Mouse (Mus musculus) lung, postnatal 36 days (tissue): ENCODE measurements around the gene Arhgap32.
"Not testable (repeated sequence)": the region's sequence is repeated elsewhere in the genome, so short reads cannot be mapped to it uniquely, and the experiment has no call there.

ENCODE experiments used
- DNase-seq: peaks from one replicate; pipeline ENCODE4 v3.0.0; 2022; ENCODE audit warnings: mixed read lengths

The Arhgap32 gene

GRCm38 (mm10) chr9:32115786-32116185 lies at the start of gene Arhgap32:
Gene Arhgap32, plus strand, starts transcription at chr9:32116136.
- no peak for DNase-seq

DNA sequence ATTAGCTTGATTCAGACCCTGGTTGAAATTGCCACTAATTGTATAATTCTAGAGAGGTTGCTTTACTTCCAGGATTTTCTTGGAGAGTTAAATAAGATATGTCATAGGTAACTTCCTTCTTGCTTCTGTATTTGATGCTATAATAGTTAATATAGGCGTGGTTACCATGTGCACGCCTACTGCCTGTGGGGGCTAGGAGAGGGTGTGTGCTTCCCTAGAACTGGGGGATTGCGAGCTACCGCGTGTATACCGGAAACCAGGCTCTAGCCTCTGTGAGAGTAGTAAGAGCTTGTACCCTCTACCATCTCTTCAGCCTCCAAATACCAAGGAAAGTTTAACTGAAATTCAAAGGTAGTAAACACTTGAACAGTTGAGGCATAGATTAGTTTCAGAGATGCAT lies 43.2 kb upstream of the Arhgap32 start:
- DNase-seq: no peak

DNA sequence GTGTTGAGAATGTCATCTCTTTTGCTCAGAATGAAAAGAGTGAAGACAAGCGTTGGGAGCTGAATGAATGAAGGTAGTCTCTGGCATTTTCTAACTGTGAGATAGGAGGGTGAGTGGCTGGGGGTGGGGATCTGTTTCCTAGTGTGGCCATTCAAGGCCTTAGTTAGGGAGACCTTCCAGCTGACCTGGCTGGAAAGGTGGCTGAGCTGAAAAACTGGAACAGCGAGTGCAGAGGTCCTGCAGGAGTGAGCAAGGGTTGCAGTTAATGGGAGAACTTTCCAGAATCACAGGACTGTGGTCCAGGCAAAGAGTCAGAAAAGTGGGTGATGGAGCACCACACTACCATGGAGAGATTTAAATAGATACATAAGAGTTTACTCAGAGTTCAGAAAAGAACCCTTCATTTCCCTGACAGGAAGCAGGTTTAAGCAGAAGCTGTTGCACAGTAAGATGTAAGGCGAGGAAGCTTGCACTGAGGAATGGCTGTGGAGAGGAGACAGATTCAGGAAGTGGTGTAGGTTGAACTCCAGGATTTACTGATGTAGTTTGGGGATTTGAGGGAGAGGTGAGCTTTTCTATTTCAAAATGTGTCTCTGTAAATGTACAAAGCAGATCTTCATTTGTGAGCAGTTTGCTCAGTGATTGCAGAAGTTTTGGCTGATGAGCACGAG lies 27.7 kb upstream of the Arhgap32 start:
- no peak for DNase-seq

DNA sequence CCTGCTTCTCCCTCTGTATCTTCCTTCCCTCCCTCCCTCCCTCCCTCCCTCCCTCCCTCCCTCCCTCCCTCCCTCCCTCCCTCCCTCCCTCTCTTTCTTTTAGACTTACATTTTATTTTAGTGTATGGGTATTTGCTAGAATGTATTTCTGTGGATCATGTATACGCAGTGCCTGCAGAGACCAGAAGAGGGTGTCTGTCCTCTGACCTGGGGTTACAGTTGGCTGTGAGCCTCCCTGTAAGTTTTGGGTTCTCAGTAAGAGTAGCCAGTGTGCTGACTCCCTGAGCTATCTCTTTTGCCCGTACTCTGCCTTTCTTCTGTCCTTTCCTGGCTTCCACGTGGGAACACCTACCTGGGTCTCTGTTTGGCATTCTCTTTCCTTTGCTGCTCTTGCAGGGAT lies 27.1 kb upstream of the Arhgap32 start:
- peak; percentile 20 for DNase-seq

- DNase-seq: no peak
Measured at GRCm38 (mm10) chr9:32093456-32093855, 22.5 kb upstream of the Arhgap32 start.

DNA sequence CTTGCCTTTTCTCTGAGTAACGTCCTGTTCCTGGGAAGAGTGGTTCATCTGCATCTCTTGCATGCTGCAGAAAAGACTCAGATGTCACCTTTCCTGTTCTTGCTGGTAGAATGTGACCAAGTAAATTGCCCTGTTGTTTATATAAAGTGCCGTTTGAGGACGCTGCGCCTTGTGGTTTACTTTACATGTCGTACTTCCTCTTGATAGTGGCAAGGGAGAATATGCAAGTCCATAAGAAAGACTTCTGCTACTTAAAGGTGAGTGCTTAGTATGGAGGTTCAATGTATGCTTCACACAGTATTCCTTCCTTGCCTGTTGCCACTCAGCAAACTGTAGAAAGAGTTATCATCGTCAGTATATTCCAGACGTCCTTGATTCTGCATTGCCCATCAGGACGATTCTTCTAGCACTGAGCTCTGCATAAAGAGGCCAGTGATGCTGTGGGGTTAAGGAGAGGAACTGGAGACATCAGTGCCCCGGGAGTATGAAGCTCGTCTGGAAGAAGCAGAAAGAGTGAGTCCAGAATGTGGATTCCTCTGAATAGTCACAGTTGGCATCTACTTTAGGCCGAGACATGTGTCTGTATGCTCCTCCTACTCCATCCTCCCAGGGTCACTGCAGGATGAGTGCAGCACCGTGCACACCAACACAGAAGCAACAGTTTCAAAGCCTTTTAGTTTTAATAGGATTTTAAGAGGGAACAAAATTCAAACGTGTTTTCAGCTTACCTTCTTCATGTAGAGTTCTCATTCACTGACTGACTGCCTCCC lies 21.4 kb upstream of the Arhgap32 start:
- DNase-seq: no peak

DNA sequence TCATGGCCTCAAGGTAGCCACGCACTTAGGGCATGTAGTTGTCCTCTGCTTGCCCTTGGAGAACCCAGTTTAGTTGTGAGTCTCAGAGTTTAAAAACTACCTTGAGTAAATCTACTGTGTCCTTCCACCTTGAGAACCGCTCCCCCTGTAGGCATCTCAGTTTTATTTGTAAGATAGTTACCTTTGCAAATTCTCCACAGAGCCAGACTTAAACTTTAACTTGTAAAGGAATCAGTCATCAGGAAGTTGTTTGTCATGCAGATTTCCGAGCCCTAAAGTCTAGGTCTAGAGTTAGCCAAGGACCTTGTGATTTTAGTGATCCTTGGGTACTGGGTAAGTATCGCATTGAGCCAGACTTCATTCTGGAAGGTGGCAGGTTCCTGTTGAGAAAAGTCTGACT lies 20.4 kb upstream of the Arhgap32 start:
- no peak for DNase-seq

DNA sequence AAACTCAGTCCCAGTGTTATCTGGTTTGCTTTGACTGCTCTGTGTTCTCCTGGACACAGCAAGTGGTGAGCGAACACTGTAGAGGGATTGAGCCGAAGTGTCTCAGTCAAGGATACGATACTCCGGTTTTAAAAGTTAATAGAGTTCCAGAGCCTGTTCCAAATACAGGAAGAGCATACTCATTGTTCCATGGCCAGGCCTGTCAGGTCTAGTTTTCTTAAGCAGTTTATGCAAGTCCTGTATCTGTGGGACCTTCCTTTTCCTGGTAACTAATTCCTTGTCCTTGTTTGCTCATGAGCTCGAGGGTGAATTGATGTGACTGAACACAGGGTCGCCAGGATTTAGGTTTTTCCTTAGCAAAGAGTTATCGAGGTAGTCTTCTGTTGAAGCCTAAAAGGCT lies 19.4 kb upstream of the Arhgap32 start:
- no peak for DNase-seq

DNA sequence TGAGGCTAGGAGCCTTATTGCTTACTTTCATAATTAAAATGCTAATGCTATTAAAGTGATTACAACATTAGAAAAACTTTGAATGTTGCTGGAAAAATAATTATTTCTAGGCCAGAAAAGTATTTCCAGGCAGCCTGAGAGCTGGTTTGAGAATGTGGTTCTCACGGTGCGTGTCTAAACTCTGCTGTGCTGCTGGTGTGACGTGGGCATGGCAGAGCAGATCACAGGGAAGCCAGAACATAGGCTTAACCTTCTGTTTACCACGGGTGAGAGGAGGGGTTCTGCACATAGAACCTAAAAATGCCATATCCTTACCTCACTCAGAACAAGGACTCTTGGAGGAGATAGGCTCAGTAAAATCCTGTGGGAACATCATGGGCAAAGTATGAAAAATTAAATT lies 18.8 kb upstream of the Arhgap32 start:
- no peak for DNase-seq

GRCm38 (mm10) chr9:32098425-32099155 lies 17.3 kb upstream of the Arhgap32 start:
- DNase-seq: no peak

DNA sequence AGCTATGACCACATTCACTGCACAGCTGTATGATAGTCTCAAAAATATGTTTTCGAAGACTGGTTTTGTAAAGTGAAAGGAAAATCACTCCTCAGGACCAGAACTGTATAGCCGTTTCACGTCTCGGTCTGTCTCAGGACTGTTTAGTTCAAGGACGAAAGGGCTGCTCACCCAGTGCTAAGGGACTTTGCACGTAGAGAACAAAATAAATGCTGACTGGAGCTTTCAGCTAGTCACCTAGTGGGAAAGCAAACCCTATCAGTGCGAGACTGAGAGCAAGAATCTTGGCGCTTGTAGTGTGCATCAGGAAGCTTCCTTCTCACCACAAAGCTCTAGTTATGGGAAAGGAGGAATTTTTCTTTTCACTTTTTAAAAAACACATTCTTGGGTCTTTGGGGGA lies 15.4 kb upstream of the Arhgap32 start:
- no peak for DNase-seq

DNA sequence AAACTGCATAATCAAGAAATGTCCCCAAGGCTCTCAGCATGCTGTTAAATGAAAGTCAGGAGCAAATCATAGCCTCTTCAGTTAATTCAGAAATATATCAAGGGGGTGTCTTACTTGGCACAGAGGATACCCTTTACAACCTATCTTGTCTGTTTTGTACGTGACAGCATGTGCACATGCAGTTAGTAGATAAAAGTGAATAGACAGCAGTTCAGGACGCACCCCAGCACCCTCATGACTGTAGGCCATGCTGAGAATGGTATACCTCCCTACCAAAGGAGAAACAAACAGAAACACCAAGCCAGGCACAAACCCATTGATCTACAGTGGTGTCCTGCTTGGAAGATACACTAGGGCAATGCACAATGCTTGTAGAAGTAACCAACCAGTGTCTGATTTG lies 14.4 kb upstream of the Arhgap32 start:
- DNase-seq: no peak

- DNase-seq: no peak
Measured at GRCm38 (mm10) chr9:32104670-32105069, 11.3 kb upstream of the Arhgap32 start.

- DNase-seq: no peak
Measured at GRCm38 (mm10) chr9:32110376-32110775, 5.6 kb upstream of the Arhgap32 start.

DNA sequence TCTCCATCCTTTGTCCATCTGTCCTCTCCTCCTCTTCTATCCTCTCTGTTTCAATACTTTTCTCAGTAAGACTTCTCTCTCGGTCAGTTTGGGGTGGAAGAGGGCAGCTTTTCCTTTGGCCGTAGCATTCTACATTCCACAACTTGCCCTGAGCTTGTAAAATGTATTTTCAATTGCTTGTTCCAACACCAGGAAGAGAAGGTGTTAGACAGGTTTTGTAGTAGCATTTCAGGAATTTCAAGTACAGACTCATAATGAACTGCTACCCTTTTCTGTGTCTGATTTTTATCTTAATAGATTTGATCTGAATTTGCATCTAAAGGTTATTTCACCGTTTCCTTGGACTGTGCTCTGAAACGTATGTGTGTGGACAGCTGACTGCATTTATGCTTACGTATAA lies 336 bp downstream of the Arhgap32 start:
- DNase-seq: peak; percentile 15

DNA sequence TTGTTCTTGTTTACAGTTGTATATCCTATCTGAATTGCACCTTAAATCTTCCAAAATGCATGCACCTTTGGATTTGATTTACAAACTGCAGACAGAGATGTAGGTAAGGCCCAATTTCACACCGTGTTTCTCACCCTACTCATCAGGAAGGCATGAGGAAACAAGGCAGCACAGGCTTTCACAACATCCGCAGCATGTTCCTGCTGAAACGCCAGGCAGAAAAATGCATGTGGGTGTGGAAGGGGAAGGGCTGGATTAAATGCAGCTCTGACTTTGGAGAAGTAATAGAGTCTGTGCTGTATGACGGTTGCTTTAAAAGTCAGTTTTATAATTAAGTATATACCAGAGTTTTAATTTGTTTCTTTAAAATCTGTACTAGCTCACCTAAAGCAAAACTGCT lies 1.9 kb downstream of the Arhgap32 start:
- DNase-seq: peak; percentile 65

DNA sequence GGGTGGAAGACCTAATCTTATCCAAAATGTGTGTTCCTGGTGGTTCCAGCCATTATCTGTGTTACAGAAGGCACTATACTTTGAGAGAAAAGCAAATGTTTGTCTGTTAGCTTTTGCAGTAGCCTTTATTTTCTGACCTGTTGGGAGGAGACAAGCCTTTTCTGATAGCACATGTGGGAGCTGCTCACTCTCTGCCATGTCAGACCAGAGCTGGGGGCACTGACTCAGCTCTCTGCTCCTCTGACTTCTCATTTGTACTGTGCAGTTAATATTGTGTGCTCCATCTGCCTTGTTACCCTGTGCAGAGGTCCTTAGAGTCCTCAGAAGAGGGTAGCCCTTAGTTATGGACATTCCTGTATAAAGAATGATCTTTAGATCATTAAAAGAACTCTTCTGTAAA lies 2.5 kb downstream of the Arhgap32 start:
- DNase-seq: no peak

GRCm38 (mm10) chr9:32119586-32119985 lies 3.6 kb downstream of the Arhgap32 start:
- DNase-seq: no peak

- DNase-seq: no peak
Measured at GRCm38 (mm10) chr9:32120162-32120561, 4.2 kb downstream of the Arhgap32 start.

DNA sequence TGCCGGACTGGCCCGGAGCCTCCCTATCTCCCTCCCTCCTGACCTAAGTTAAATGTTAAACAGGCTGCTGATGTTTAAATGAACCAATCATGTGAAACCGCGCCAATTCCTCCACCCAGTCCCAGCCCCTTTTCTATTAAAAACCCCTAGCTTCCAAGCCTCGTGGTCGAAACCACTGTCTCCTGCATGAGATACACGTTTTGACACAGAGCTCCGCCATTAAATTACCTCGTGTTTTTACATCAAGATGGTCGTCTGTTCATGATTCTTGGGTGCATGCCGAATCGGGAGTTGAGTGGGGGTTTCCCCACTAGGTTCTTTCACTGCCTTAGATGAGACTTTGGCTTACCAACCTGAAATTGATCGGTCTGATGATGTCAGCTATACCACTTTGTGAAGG lies 5.3 kb downstream of the Arhgap32 start:
- DNase-seq: not testable (repeated sequence)

GRCm38 (mm10) chr9:32136195-32136594 lies 20.3 kb downstream of the Arhgap32 start:
- no peak for DNase-seq

- no peak for DNase-seq
Measured at GRCm38 (mm10) chr9:32136680-32137295, 20.9 kb downstream of the Arhgap32 start.

- DNase-seq: no peak
Measured at GRCm38 (mm10) chr9:32137697-32138426, 21.9 kb downstream of the Arhgap32 start.
